Mouse (Mus musculus) C2C12 (cell line): ENCODE results near the gene Gm17509.

Source experiments
- CEBPB ChIP-seq: IDR thresholded peaks from one replicate; pipeline ENCODE4 v1.6.1; 2011; ENCODE audit warnings: low read depth, mild to moderate bottlenecking, control low read depth, moderate library complexity
- CTCF ChIP-seq: IDR thresholded peaks from one replicate; pipeline ENCODE4 v1.5.1; 2011; ENCODE audit not compliant: control insufficient read depth, insufficient read depth, insufficient read length
- MAX ChIP-seq: IDR thresholded peaks from one replicate; pipeline ENCODE4 v1.6.1; 2011; ENCODE audit warnings: mild to moderate bottlenecking, control low read depth
- MYOD1 ChIP-seq: IDR thresholded peaks from one replicate; pipeline ENCODE4 v1.6.1; 2011; ENCODE audit warnings: low read depth; ENCODE audit not compliant: control insufficient read depth, insufficient read length
- MYOG ChIP-seq: IDR thresholded peaks from one replicate; pipeline ENCODE4 v1.6.1; 2011; ENCODE audit not compliant: control insufficient read depth, insufficient read length; ENCODE audit errors: extremely low read depth
- USF1 ChIP-seq: IDR thresholded peaks from one replicate; pipeline ENCODE4 v1.6.1; 2011; ENCODE audit warnings: low read depth, mild to moderate bottlenecking, control low read depth, moderate library complexity

- TF ChIP-seq MYOG (no peak), CTCF (no peak), USF1 (no peak), MAX (no peak), CEBPB (no peak), MYOD1 (no peak)
These were observed 16.2 kb upstream of the Gm17509 start for GRCm38 (mm10) chr13:117237111-117237510.
